Mouse (Mus musculus) layer of hippocampus, adult 9-10 months (tissue): Measurements from ENCODE around the gene Ace.

Experiments
- DNase-seq: peaks from one replicate; pipeline ENCODE4 v3.0.0; 2022; ENCODE audit warnings: low spot score

Gene Ace

DNA sequence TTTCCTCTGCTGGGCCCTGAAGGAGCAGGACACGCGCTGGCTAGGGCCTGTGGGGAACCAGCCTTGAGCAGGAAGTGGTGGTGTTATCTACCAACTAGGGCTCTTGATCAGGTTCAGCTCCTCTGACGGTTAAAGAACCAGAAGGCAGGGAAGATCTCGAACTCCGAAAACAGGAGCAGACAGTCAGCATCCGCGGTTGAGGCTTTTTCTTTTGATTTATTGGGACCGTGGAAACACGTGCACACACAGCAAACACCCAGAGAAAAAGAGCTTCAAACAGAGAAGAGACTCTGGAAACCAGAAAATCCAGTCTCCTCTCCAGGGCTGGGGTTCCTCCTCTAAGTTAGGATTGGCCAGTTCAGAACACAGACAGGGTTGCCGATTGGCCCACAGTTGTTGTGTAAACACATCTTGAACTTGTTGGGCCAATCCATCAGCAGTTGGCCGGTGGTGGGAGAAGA is 21.0 kb upstream of the Ace start:
- no peak for DNase-seq

DNA sequence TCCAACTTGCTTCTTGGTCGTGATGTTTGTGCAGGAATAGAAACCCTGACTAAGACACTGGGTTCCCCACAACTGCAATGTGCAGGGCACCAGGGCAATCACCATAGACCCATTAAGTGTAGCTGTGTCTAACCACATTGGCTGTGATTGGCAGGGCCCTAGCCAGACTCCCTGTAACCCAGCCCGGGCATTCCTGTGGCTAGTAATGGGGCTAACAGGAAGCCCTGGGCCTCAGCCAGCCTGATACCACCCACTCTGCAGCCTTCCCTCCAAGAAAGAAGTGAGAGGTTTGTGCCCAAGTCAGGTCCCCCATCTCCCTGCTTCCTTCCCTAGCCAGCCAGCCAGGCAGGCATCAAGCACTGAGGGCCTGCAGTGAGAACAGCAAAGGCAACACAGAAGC is 19.5 kb upstream of the Ace start:
- DNase-seq, result no peak

DNA sequence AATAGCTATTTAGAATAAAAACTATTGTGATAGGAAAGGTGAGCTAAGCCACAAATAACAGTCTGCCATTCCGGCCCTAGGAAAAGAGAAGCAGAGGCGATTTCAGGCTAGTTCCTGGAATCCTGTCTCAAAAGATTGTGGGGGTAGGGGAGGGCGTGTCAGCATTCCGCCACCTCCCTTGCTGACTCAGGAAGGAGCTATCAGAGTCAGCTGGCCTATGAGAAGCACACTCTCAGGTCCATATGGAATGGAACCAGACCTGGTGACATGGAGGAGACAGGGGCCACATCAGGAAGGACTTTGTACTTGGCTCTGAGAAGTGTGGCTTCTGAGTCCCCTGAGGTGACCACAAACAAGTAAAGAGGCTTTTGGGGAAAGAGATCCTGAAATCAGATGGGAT is 17.2 kb upstream of the Ace start:
- no peak for DNase-seq

DNA sequence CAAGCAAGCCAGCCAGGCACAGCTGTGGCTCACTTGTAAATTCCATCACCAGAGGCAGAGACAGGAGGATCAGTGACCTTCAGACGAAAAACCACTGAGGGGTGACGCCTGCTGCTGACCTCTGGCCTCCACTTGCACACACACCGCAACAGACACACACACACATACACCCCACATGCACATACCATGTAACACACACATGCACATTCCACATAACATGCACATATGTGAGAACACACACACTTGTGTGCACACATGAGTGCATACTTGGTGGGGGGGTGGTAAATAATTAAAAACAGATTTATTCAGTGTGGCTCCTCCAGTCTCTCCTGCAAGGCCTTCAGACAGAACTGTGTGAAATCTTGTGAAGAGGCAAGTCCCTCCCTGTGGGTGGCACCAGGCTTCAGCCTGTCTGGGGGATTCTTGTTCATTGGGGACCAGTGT is 16.1 kb upstream of the Ace start:
- no peak for DNase-seq

DNA sequence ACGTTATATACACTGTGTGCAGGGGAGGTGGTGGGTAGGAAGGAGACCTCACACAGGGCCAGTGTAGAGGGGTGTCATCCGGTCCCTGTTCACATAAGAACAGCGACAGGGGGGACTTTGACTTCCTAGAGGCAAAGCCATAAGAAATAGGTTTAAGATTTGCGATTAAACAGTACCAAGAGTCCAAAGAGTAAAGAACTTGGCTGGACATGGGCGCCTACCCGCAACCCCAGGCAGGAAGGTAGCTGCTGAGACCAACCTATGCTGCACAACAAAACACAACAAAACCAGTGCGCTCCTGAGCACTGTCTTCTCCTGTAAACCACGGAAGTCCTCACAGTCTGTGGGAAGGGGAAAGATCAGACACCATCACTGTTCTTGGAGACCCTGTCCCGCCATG is 15.6 kb upstream of the Ace start:
- DNase-seq, result no peak

DNA sequence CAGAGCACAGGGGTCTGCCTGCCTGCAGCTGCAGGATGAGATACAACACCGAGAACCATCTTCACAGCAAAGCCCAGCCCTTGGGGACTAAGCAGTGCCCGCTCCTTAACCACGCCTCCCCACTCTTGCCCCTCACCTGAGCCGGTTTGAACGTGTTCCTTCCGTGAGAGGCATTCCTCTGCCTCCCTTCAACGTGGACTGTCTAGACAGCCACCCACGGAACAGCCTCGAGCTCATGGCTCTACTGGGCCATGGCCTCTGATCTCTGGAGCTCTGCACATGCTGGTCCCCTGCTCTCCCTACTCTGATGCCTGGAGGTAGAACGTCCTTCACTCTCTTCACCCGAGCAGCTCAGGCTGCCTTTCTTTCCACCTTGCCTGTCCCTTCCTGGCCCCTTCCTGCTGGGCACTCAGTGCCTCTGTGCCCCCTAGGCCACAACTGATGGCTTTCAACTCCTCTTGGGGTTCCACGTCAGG is 14.8 kb upstream of the Ace start, which contains the start of gene Cyb561:
TSS of gene Cyb561 (minus strand) at position 426 of the 476 bp plus-strand sequence.
- no peak for DNase-seq

DNA sequence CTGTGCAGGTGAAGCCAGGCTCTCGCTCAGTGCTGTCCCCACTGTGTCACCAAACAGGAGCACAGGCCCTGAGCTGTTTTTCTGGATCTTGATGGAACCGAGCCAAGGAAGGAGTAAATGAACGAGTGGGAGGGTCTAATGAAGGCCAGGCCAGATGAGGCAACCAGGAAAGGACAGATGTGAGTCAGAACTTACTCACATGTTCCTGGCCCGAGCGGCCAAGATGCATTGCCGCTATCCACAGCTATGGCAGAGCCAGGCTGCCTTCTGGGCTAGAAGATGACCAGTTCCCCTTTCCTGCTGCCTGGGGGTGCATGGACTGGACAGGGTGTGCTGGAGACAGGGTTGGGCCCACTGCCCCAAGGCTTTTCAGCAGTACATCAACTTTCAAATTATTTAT is 14.3 kb upstream of the Ace start:
- DNase-seq, result no peak

DNA sequence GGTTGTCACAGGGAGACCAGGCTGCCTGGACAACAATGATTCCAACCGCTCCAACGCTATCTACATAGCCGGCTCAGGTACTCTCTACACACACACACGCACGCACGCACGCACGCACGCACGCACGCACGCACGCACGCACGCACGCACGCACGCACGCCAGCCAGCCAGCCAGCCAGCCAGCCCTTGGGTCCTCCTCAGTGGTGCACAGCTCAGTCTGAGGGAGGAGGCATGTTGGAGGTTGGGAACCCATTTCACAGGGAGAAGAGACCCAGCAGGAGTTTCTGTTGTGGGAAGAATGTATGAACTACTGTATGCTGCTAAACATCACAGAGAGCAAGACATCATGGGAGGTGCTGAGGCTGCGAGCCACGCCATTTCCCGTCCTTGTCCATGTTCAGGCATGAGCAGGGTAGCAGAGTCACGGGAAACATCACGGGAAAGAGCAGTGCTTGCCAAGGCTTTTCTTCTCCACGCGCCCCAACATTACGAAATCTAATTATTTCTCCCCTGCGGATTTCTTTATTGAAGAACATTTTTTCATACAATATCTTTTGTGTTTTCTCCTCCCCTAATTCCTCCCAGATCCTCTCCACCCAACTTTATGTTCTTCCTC is 11.8 kb upstream of the Ace start:
- no peak for DNase-seq

DNA sequence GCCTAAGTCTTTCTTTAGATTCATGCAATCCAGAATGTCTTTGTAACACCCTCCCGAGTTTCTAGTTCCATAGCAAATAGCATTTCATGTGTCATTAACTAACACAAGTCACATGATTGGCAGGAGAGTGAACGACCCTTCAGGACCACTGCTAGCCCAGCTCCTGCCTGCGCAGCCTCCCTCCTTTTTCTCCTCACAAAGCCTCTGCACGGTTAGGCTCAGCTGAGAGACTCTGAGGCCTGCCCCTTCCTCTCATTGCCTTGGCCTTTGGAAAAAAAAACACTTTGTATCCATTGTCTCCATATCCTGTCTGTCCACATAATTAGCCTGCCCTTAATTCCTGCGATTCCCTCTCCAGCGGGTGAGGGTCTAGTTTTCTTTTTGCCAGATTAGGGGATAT is 10.2 kb upstream of the Ace start:
- DNase-seq, result no peak

DNA sequence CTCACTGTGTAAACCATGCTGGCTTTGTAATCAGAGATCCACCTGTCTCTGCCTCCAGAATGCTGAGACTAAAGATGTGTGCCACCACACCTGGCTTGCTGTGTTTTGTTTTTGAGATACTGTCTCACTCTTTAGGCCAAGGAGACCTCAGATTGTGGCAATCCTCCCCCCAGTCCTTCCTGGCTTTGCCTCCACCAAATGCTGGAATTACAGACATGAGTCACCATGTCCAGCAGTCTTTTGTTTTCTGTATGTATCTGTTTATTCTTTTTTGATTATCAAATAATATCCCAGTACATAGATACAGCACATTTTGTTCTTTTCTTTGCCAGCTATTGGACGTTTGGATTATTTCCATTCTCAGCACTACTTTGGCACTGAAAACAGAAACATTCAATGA is 9.2 kb upstream of the Ace start:
- DNase-seq, result no peak

DNA sequence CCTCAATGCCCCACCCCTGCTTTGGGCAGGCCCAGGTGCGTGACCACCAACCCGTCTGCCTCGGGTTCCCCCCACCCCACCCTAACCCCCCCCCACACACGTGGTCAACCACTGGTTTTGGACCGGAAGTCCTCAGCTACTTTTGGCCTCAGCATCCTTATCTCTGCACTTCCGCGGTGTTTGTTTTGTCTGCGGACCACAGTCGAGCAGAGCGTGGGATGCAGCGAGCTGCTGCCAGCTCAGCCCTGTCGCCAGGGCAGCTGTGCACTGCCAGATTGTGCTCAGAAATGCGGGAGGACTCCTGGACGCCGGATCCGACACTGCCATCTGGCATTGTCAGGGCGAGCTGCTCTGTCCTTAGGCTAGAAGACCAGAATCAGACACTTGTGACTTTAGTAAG is 8.4 kb upstream of the Ace start:
- no peak for DNase-seq

DNA sequence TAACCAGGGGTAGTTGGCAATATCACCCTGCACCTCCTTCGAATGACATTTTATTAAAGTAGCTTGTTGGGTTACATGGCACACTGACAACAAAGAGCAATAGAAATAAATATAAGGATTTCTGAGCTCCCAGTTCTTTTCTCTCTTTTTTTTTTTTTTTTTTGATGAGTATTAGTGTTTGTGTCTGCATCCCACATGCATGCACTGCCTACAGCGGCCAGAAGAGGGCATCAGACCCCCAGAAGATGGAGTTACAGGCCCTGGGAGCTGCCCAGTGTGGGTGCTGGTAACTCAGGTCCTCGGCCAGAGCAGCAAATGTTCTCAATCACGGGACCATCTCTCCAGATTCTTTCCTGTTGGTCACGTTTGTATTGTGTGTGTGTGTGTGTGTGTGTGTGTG is 3.1 kb upstream of the Ace start:
- DNase-seq, result no peak

DNA sequence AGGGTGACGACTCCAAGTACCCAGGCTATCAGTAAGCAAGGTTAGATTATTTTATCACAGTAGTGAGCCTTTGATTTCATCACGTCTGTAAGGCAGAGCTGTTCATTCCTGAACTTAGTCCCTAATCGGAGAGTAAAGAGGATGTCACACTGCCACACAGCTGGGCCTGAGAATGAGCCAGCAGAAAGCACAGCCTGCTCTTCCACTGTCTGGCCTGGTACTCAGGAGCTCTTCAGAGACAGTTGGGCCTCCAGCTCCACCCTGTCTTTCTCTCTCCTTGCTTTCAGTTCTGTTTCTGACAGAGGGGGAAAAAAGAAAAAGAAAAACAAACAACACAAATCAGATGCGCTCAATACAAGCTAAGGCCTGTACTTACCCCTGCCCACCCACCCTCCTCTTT is 1.5 kb upstream of the Ace start:
- DNase-seq, result no peak

DNA sequence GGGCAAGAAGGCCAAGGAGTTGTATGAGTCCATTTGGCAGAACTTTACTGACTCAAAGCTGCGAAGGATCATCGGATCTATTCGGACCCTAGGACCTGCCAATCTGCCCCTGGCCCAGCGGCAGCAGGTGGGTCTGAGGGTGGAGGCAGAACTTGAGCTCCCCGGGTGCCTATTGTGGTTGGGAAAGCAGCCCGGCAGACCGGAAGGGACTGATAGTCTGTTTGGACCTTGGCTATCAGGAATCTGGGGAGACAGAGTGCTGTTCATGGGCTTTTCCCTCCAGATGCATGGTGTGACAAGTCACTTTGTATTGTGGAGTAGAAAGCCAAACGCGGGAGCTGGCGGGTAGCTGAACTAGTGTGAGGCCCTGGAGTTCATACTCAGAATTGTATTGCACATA is 1.2 kb downstream of the Ace start:
- DNase-seq, result no peak

DNA sequence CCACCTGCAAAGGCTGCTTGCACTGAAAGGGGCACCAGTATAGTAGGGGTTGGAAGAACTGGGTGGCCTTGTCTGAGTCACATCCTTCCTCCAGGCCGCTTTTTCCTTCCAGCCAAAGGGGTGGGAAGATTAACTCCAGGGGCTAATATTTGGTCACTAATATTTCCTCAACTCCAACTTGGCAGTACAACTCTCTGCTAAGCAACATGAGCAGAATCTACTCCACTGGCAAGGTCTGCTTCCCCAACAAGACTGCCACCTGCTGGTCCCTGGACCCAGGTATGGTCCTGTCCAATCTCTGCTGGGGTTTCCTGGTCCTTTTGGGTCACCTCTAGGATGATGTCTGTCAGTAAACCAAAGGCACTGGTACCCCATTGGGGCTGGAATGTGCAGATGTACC is 1.8 kb downstream of the Ace start:
- no peak for DNase-seq

DNA sequence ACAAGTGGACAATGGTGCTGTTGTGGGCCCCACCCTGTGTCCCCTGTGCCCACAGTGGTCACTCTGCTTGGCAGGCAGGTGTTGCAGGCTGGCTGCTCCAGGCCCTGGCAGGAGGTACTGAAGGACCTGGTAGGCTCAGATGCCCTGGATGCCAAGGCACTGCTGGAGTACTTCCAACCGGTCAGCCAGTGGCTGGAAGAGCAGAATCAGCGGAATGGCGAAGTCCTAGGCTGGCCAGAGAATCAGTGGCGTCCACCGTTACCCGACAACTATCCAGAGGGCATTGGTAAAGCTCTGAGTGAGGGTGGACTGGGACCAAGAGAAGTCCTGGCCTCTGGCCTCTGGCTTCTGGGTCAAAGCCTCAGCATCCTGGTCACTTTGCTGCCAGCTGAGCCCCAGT is 6.8 kb downstream of the Ace start:
- no peak for DNase-seq

DNA sequence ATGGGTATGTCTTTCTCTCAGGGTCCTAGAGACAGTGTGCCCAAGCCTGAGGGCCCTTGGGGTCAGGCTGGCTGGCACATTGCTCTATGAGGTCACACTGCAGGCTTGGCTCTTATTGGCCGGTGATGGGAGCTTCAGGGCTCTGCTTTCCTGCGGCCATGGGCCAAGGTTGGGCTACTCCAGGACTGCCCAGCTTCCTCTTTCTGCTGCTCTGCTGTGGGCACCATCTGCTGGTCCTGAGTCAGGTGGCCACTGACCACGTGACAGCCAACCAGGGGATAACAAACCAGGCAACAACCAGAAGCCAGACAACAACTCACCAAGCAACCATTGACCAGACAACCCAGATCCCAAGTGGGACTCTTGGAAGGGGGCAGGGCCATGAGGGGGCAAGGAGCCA is 7.3 kb downstream of the Ace start:
- DNase-seq, result no peak

DNA sequence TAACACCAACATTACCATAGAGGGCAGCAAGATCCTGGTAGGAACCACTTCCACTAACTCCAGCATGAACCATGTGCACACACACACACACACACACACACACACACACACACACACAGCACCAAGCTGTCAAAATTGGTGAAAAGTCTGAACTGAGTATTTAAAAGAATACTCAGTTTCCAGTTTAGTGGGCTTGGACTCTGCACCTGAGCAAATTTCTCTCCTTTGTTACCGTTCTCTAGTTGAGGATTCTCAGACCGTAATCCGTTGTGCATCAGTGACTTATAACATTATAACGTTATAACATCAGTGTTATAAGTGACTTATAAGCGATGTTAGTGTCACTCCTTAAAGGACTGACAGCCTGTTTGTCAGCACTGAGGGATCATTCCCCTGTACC is 7.9 kb downstream of the Ace start:
- DNase-seq, result no peak

DNA sequence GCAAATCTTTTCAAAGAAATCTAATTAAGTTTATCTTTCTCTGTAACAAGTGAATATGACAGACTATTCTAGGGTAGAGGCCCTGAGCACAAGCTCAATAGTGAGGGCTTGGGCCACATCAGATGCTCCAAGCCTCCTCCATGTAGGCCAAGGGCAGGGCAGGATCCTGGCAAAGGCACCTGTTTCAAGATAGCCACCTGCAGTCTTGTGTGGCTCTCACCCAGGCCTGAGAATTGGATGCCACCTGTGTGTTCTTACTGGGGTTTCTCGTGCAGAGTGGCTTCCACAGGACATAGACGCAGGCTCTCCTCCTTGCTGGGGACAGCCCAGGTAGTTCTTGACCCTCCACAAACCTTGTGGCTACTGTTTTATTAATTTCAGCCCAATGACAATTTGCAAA is 10.5 kb downstream of the Ace start:
- DNase-seq, result no peak

DNA sequence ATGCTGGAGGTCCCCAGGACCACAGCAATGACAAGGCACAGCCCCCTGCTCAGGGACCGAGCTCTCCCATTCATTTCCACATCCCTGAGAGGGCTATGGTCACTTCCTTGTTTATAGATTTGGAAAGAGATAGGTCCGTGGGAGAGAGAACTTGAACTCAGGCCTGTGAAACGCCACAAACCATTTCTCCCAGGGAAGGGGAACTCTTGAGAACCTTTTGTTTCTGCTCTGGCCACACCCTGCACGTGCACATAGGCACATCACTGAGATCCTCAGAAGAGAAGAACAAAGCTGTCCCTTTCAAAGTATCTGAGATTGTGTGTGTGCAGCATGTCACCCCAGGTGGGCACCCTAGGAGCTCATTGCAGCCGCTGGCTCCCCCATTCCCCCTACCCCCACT is 10.9 kb downstream of the Ace start:
- DNase-seq, result no peak

DNA sequence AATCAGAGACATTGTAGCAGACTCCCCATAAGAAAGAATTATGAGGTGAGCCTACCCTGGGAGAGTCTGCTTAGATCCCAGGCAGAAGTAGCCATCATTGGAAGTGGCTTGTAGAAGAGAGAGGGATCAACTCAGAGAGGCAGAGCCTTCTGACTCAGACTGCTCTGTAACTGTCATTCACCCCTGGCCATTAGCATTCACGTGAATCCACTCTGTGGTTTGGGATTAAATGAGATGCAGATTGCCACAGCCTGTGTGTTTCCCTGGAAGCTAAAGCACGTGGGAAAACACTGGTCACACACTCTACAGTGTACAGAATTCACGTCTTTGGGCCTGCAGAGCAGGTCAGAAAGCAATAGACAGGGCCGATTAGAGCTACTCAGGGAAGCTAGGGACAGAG is 16.7 kb downstream of the Ace start:
- no peak for DNase-seq

DNA sequence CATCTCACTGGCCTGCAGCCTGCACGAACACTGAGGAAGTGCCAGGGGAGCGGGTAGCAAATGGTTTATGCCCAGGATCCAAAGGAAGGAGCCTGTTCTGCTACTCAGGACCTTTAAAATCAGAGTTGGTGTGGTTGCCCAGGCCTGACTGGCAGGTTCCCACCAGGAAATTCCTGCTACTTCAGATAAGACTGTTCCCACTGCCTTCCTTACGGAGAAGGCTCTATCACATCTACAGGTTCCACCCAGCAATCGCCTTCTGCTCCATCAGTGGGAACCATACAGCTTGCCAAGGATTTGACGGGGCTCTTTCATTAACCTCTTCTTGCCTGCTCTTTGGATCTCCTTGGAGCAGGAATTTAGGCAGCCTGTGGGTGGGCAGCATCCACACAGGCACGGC is 19.7 kb downstream of the Ace start:
- DNase-seq, result no peak

DNA sequence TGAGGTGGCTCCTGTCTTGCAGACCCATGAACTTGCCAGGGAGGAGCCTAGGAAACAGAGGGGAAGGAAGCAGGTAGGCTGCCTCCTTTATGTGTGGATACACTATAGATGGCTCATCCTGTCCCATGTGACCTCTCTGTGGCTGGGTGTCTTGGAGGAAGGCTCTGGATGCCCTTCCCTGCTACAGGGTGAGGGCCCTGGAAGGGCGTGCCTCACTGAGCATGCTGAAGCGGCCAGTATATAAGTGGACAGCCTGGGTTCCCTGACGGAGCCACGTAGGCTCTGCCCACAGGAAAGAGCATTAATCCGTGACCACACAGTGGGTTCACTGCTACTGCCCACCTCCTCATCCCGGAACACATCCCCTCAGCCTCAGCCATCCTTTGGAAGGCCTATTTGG is 21.7 kb downstream of the Ace start:
- no peak for DNase-seq

DNA sequence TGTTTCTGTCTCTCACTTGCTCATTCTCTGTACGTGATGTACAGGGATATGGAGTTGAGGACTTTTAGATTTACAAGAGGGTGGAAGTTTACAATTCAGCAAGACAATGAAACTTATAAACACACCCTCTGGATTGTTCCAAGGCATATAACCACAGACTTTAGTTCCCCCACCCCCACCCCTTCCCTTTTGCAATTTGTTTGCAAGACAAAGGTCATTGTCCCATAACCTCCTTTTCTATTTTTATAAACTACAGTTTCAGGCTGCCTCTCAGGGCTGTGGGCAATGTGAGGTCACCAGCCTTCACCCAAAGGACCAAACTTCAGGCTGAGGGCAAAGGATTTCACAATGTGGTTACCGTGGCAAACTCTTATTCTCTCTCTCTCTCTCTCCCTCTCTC is 22.5 kb downstream of the Ace start:
- DNase-seq, result no peak

DNA sequence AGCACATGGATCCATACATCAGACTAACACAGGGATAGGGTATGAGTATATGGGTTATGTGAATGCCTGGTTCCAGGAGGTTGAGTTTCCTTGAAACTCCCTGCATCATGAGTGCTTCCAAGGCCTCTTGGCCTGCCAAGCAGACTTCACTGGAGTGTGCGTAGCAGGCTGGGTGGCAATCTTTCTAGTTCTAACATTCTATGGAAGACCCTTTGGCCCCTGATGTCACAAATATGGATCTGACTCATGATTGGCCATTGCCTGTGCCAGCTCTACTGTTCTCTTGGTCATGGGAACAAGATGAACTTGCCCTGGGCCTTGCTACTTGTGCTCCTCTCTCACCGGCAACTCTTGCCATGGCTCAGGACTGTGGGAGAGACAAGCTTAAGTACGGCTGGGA is 26.6 kb downstream of the Ace start, which contains the start of gene Ace3:
TSS of gene Ace3 (plus strand) at position 301 of the 400 bp plus-strand sequence.
- no peak for DNase-seq
